Mouse (Mus musculus) neural tube, embryonic 11.5 days (tissue): Measurements from ENCODE around the gene Tspoap1. TPM values are rescaled to one million over a fixed set of nuclear protein-coding genes. Genes with fewer than 3 reads are reported as not detected.

Source experiments
- ATAC-seq: fragments of 200-750 bp; cut with Nextera tagmentation; 2 replicates; pipeline ENCODE4 v1.8.0; 2017; ENCODE audit warnings: moderate number of reproducible peaks, mild to moderate bottlenecking, moderate TSS enrichment, moderate library complexity; ENCODE audit not compliant: insufficient read depth, low FRiP score, low TSS enrichment
- DNase-seq: peaks from one replicate; pipeline ENCODE4 v3.0.0-alpha.2; 2015; ENCODE audit warnings: low spot score
- H3K27ac ChIP-seq: fragments of 300-500 bp; sonication (generic); 2 replicates; pipeline ENCODE4 v1.5.1; 2014; ENCODE audit warnings: low read depth, mild to moderate bottlenecking, low read length
- H3K27me3 ChIP-seq: fragments of 300-500 bp; sonication (generic); 2 replicates; pipeline ENCODE4 v1.6.1; 2014; ENCODE audit warnings: mild to moderate bottlenecking, low read length, mixed read lengths; ENCODE audit not compliant: control insufficient read depth, insufficient read depth
- H3K36me3 ChIP-seq: fragments of 300-500 bp; sonication (generic); 2 replicates; pipeline ENCODE4 v1.6.1; 2014; ENCODE audit warnings: mild to moderate bottlenecking, low read length, moderate library complexity, mixed read lengths; ENCODE audit not compliant: control insufficient read depth, insufficient read depth
- H3K4me1 ChIP-seq: fragments of 300-500 bp; sonication (generic); 2 replicates; pipeline ENCODE4 v1.6.1; 2014; ENCODE audit warnings: low read length, mixed read lengths; ENCODE audit not compliant: control insufficient read depth, insufficient read depth
- H3K4me2 ChIP-seq: fragments of 300-500 bp; sonication (generic); 2 replicates; pipeline ENCODE4 v1.6.1; 2014; ENCODE audit warnings: low read depth, mild to moderate bottlenecking, moderate library complexity
- H3K4me3 ChIP-seq: fragments of 300-500 bp; sonication (generic); 2 replicates; pipeline ENCODE4 v1.5.1; 2014; ENCODE audit warnings: low read depth, low read length
- H3K9ac ChIP-seq: fragments of 300-500 bp; sonication (generic); 2 replicates; pipeline ENCODE4 v1.6.1; 2014; ENCODE audit warnings: mild to moderate bottlenecking, low read length
- H3K9me3 ChIP-seq: fragments of 300-500 bp; sonication (generic); 2 replicates; pipeline ENCODE4 v1.6.1; 2016; ENCODE audit warnings: low read length; ENCODE audit not compliant: control insufficient read depth
- WGBS: fragments of 180-500 bp; shearing (Covaris S2); extraction: QIAGEN DNeasy Blood & Tissue Kit; methylation state at CpG from one replicate; pipeline ENCODE4 v1.1.7; 2014; 5-methylcytosine and 5-hydroxymethylcytosine counted together
- polyA plus RNA-seq: library from polyadenylated mRNA; unstranded; fragments of >200 nt; fragmentation: Nextera tagmentation; extraction: Ambion mirVana; gene quantifications from 2 replicates; pipeline ENCODE4 v1.2.1, GENCODE M21; 2014

The Tspoap1 gene
- polyA plus RNA-seq, 1 experiment from 2014 or later = 5.4 TPM

- ATAC-seq = no peak
- Histone ChIP-seq H3K27ac (no peak overlapping the region), H3K4me1 (no peaks in the 10 kb centered on the region), H3K9ac (no peak overlapping the region), H3K27me3 (no peaks in the 10 kb centered on the region), H3K36me3 (no peaks in the 10 kb centered on the region), H3K4me2 (no peak overlapping the region), H3K9me3 (no peaks in the 10 kb centered on the region), H3K4me3 (no peak overlapping the region)
- 86% methylated on average over 5 of the region's 5 CpGs for WGBS
- no peak for DNase-seq
These were observed 6.3 kb upstream of the Tspoap1 start for GRCm38 (mm10) chr11:87753891-87754501.

GRCm38 (mm10) chr11:87754603-87755002 is 5.7 kb upstream of the Tspoap1 start:
- Histone ChIP-seq H3K4me1 (no peaks in the 10 kb centered on the region), H3K27ac (no peak overlapping the region), H3K4me2 (no peak overlapping the region), H3K36me3 (no peaks in the 10 kb centered on the region), H3K9ac (no peak overlapping the region), H3K9me3 (no peaks in the 10 kb centered on the region), H3K4me3 (no peak overlapping the region), H3K27me3 (no peaks in the 10 kb centered on the region)
- ATAC-seq = no peak
- WGBS = 81% methylated on average over 5 of the region's 5 CpGs
- DNase-seq = no peak

- Histone ChIP-seq H3K4me3 (no peak overlapping the region), H3K27ac (no peak overlapping the region)
- WGBS = 75% methylated on average over 15 of the region's 17 CpGs
These were observed 4.9 kb upstream of the Tspoap1 start for GRCm38 (mm10) chr11:87755360-87756017.

GRCm38 (mm10) chr11:87756251-87756820 is 4.0 kb upstream of the Tspoap1 start:
- no peak overlapping the region for H3K9ac ChIP-seq
- H3K9me3 ChIP-seq = no peaks in the 10 kb centered on the region
- 87% methylated on average over 15 of the region's 15 CpGs for WGBS
- no peak overlapping the region for H3K27ac ChIP-seq
- no peak overlapping the region for H3K4me2 ChIP-seq
- peaks cover 9% of the 10 kb centered on the region for H3K27me3 ChIP-seq
- no peak for ATAC-seq
- H3K36me3 ChIP-seq = no peaks in the 10 kb centered on the region
- no peaks in the 10 kb centered on the region for H3K4me1 ChIP-seq
- H3K4me3 ChIP-seq = no peak overlapping the region
- DNase-seq = no peak

More at GRCm38 (mm10) chr11:87755360-87756017, 4.9 kb upstream of the Tspoap1 start:
- peaks cover 2% of the 10 kb centered on the region for H3K27me3 ChIP-seq
- H3K36me3 ChIP-seq = no peaks in the 10 kb centered on the region
- no peak overlapping the region for H3K9ac ChIP-seq
- no peak overlapping the region for H3K4me2 ChIP-seq
- no peaks in the 10 kb centered on the region for H3K4me1 ChIP-seq
- H3K9me3 ChIP-seq = no peaks in the 10 kb centered on the region
- DNase-seq (no peak), ATAC-seq (no peak)

- Histone ChIP-seq H3K4me3 (no peak overlapping the region), H3K36me3 (no peaks in the 10 kb centered on the region), H3K27ac (no peak overlapping the region), H3K9me3 (no peaks in the 10 kb centered on the region), H3K9ac (no peak overlapping the region), H3K4me2 (no peak overlapping the region), H3K4me1 (no peaks in the 10 kb centered on the region), H3K27me3 (peaks cover 19% of the 10 kb centered on the region)
- ATAC-seq (no peak), DNase-seq (no peak)
- 91% methylated on average over 25 of the region's 25 CpGs for WGBS
These were observed 3.1 kb upstream of the Tspoap1 start for GRCm38 (mm10) chr11:87757001-87757954.

GRCm38 (mm10) chr11:87758161-87758911 is 2.0 kb upstream of the Tspoap1 start:
- Histone ChIP-seq H3K36me3 (no peaks in the 10 kb centered on the region), H3K9ac (no peak overlapping the region), H3K4me1 (peaks cover 1% of the 10 kb centered on the region; the same call in 1 of the 2 replicates), H3K27me3 (peaks cover 29% of the 10 kb centered on the region), H3K27ac (no peak overlapping the region), H3K4me2 (no peak overlapping the region), H3K9me3 (no peaks in the 10 kb centered on the region), H3K4me3 (no peak overlapping the region)
- no peak for DNase-seq
- ATAC-seq = no peak
- WGBS = 81% methylated on average over 7 of the region's 7 CpGs

- H3K4me1 ChIP-seq = peaks cover 6% of the 10 kb centered on the region; the same call in 1 of the 2 replicates
- WGBS = 77% methylated on average over 4 of the region's 4 CpGs
- ATAC-seq (no peak), DNase-seq (no peak)
- no peak overlapping the region for H3K27ac ChIP-seq
- no peaks in the 10 kb centered on the region for H3K9me3 ChIP-seq
- no peak overlapping the region for H3K4me3 ChIP-seq
- H3K4me2 ChIP-seq = no peak overlapping the region
- H3K36me3 ChIP-seq = no peaks in the 10 kb centered on the region
- H3K9ac ChIP-seq = no peak overlapping the region
- peaks cover 37% of the 10 kb centered on the region for H3K27me3 ChIP-seq
These were observed 1.3 kb upstream of the Tspoap1 start for GRCm38 (mm10) chr11:87758957-87759608.
